Mouse (Mus musculus) heart, postnatal 0 days (tissue): ENCODE measurements around the gene Pitpnm1. TPM values are rescaled to one million over a fixed set of nuclear protein-coding genes. Genes with fewer than 3 reads are reported as not detected.

Source experiments
- ATAC-seq: fragments of 200-750 bp; cut with Nextera tagmentation; 2 replicates; pipeline ENCODE4 v1.8.0; 2017; ENCODE audit warnings: low read depth, moderate number of reproducible peaks, moderate library complexity; ENCODE audit not compliant: insufficient read depth
- DNase-seq: peaks from one replicate; pipeline ENCODE4 v3.0.0-alpha.2; 2016; ENCODE audit warnings: low spot score
- H3K27ac ChIP-seq: fragments of 300-500 bp; sonication (generic); 2 replicates; pipeline ENCODE4 v1.5.1; 2014; ENCODE audit warnings: low read depth, mild to moderate bottlenecking
- H3K27me3 ChIP-seq: fragments of 300-500 bp; sonication (generic); 2 replicates; pipeline ENCODE4 v1.6.1; 2014; ENCODE audit warnings: low read length, mixed read lengths; ENCODE audit not compliant: control insufficient read depth, insufficient read depth
- H3K36me3 ChIP-seq: fragments of 300-500 bp; sonication (generic); replicated peaks from 2 replicates; pipeline ENCODE4 v1.6.1; 2014; ENCODE audit warnings: low read length, mixed read lengths; ENCODE audit not compliant: control insufficient read depth, insufficient read depth
- H3K4me1 ChIP-seq: fragments of 300-500 bp; sonication (generic); 2 replicates; pipeline ENCODE4 v1.6.1; 2014; ENCODE audit warnings: antibody characterized with exemption; ENCODE audit not compliant: control insufficient read depth, insufficient read depth
- H3K4me2 ChIP-seq: fragments of 300-500 bp; sonication (generic); 2 replicates; pipeline ENCODE4 v1.6.1; 2014; ENCODE audit warnings: low read depth, mild to moderate bottlenecking, low read length, moderate library complexity
- H3K4me3 ChIP-seq: fragments of 300-500 bp; sonication (generic); 2 replicates; pipeline ENCODE4 v1.5.1; 2014; ENCODE audit warnings: low read depth, low read length
- H3K9ac ChIP-seq: fragments of 300-500 bp; sonication (generic); replicated peaks from 2 replicates; pipeline ENCODE4 v1.6.1; 2014; ENCODE audit warnings: low read depth, low read length, mixed read lengths
- H3K9me3 ChIP-seq: fragments of 300-500 bp; sonication (generic); replicated peaks from 2 replicates; pipeline ENCODE4 v1.6.1; 2016; ENCODE audit warnings: low read length; ENCODE audit not compliant: control insufficient read depth
- CTCF ChIP-seq: IDR thresholded peaks from 2 replicates; pipeline ENCODE4 v1.5.1; 2016; ENCODE audit warnings: antibody characterized with exemption, control low read depth, low read depth
- EP300 ChIP-seq: IDR thresholded peaks from 2 replicates; pipeline ENCODE4 v1.6.1; 2016; ENCODE audit warnings: antibody characterized with exemption, low read depth
- WGBS: fragments of 180-500 bp; shearing (Covaris S2); extraction: QIAGEN DNeasy Blood & Tissue Kit; methylation state at CpG from one replicate; pipeline ENCODE4 v1.1.7; 2014; 5-methylcytosine and 5-hydroxymethylcytosine counted together
- polyA plus RNA-seq: library from polyadenylated mRNA; unstranded; fragments of >200 nt; fragmentation: Nextera tagmentation; extraction: Ambion mirVana; gene quantifications from 2 replicates; pipeline ENCODE4 v1.2.1, GENCODE M21; 2015
- total RNA-seq: library from RNA; depleted of rRNA; stranded (reverse); fragments of >200 nt; gene quantifications from 2 replicates; pipeline ENCODE4 v1.2.3, GENCODE M21; 2014; ENCODE audit warnings: low replicate concordance

Gene Pitpnm1
- total and polyA plus RNA-seq, 2 experiments from 2014 or later = 21.9 to 47.3 TPM

- Histone ChIP-seq H3K27me3 (no peaks in the 10 kb centered on the region), H3K36me3 (peaks cover 32% of the 10 kb centered on the region), H3K4me1 (peaks cover 21% of the 10 kb centered on the region), H3K27ac (peak overlapping the region; percentile 89), H3K4me3 (peak overlapping the region; percentile 97), H3K9me3 (no peaks in the 10 kb centered on the region), H3K4me2 (peak overlapping the region; percentile 88), H3K9ac (peak overlapping the region; percentile 96)
- WGBS = 3% methylated on average over 7 of the region's 8 CpGs
- ATAC-seq = peak; percentile 13; the same call in 1 of the 2 replicates
- no peak for TF ChIP-seq EP300
- DNase-seq = no peak
Measured at GRCm38 (mm10) chr19:4148819-4149218, 49.0 kb downstream of the Pitpnm1 start.

GRCm38 (mm10) chr19:4149283-4149682 is 49.5 kb downstream of the Pitpnm1 start:
- ATAC-seq = no peak

GRCm38 (mm10) chr19:4149764-4150461 is 50.1 kb downstream of the Pitpnm1 start:
- peak overlapping the region; percentile 96; the same call in 1 of the 2 replicates for H3K9ac ChIP-seq
- TF ChIP-seq EP300 (no peak), CTCF (no peak)
- peaks cover 21% of the 10 kb centered on the region for H3K4me1 ChIP-seq
- H3K27ac ChIP-seq = no peak overlapping the region
- 92% methylated on average over 17 of the region's 17 CpGs for WGBS
- H3K9me3 ChIP-seq = no peaks in the 10 kb centered on the region
- DNase-seq (no peak), ATAC-seq (no peak)
- H3K4me2 ChIP-seq = peak overlapping the region; percentile 88; the same call in 1 of the 2 replicates
- no peaks in the 10 kb centered on the region for H3K27me3 ChIP-seq
- no peak overlapping the region for H3K4me3 ChIP-seq
- H3K36me3 ChIP-seq = peaks cover 39% of the 10 kb centered on the region

More at GRCm38 (mm10) chr19:4149283-4149682, 49.5 kb downstream of the Pitpnm1 start:
- no peak for DNase-seq
- no peaks in the 10 kb centered on the region for H3K27me3 ChIP-seq
- H3K36me3 ChIP-seq = peaks cover 37% of the 10 kb centered on the region
- peak overlapping the region; percentile 96 for H3K9ac ChIP-seq
- peak overlapping the region; percentile 88 for H3K4me2 ChIP-seq
- H3K9me3 ChIP-seq = no peaks in the 10 kb centered on the region
- 77% methylated on average over 11 of the region's 11 CpGs for WGBS
- peak overlapping the region; percentile 89 for H3K27ac ChIP-seq
- H3K4me3 ChIP-seq = peak overlapping the region; percentile 97
- H3K4me1 ChIP-seq = peaks cover 21% of the 10 kb centered on the region
- TF ChIP-seq EP300 (no peak), CTCF (no peak)

GRCm38 (mm10) chr19:4150567-4151487 is 51.0 kb downstream of the Pitpnm1 start:
- Histone ChIP-seq H3K4me1 (peaks cover 21% of the 10 kb centered on the region), H3K9ac (no peak overlapping the region), H3K36me3 (peaks cover 39% of the 10 kb centered on the region), H3K4me3 (no peak overlapping the region), H3K27ac (no peak overlapping the region), H3K9me3 (no peaks in the 10 kb centered on the region), H3K4me2 (no peak overlapping the region), H3K27me3 (no peaks in the 10 kb centered on the region)
- DNase-seq (no peak), ATAC-seq (no peak)
- WGBS = 81% methylated on average over 22 of the region's 22 CpGs
- TF ChIP-seq EP300 (no peak), CTCF (no peak)

- H3K4me2 ChIP-seq = no peak overlapping the region
- DNase-seq (no peak), ATAC-seq (no peak)
- TF ChIP-seq EP300 (no peak), CTCF (no peak)
- 76% methylated on average over 4 of the region's 5 CpGs for WGBS
- no peaks in the 10 kb centered on the region for H3K9me3 ChIP-seq
- peaks cover 21% of the 10 kb centered on the region for H3K4me1 ChIP-seq
- no peak overlapping the region for H3K27ac ChIP-seq
- H3K36me3 ChIP-seq = peaks cover 42% of the 10 kb centered on the region
- no peak overlapping the region for H3K9ac ChIP-seq
- no peaks in the 10 kb centered on the region for H3K27me3 ChIP-seq
- H3K4me3 ChIP-seq = no peak overlapping the region
Measured at GRCm38 (mm10) chr19:4151488-4151860, 51.7 kb downstream of the Pitpnm1 start.
